Mouse (Mus musculus): ENCODE results near the gene Eya4. TPM values are rescaled to one million over a fixed set of nuclear protein-coding genes. Genes with fewer than 3 reads are reported as not detected.

Gene Eya4
- total RNA-seq, 1 experiment from 2014 or later: 1.1 TPM

DNA sequence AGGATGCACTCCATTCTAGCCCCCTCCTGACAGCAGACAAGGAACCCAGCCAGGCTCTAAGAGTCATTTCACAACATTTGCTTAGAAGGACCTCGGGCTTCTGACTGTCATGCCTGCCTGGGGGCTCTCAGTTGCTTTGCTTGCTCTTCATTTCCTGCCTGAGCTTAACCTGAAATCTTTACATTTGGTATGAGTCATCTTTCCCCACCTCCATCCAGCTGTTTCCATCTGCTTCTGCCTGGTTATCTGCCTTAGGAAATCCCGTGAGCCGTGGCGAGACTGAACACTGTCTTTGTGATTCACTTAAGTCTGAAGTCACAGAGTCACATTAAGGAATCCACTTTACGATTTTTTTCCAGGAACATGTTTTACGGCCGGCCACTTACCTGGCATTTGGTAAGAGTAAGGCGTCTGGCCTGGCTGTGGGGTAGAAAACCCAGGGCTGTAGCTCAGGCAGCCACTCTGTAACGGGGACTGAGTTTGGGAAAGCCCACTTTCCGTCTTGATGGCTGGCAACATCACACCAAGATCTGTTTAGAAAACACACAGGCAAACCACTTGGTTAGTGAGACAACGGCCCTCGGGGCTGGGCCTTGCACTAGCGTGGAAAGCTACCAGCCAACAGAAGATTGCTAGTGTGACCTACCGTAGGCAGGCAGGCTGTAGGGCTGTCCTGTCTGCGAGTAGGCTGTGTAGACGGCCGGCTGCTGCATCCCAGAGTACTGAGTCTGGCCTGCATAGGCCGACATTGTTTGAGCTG lies 193.5 kb downstream of the Eya4 start:
- no peak for DNase-seq

DNA sequence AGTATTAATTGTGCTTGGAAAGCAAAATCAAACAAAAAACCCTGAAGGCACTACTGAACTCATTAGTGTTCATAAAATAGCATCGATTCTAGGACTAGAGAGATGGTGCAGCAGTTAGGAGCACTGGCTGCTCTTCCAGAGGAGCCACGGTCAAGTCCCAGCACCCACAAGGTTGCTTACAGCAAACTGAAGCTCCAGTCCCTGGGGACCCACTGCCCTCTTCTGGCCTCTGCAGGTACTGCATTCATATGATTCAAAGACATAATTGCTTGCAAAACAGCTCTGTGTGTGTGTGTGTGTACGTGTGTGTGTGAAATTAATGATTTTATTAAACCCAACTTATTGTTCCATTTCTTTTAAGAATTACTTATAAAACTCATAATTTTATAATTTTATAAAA lies 200.2 kb downstream of the Eya4 start:
- peak; percentile 32 for DNase-seq

DNA sequence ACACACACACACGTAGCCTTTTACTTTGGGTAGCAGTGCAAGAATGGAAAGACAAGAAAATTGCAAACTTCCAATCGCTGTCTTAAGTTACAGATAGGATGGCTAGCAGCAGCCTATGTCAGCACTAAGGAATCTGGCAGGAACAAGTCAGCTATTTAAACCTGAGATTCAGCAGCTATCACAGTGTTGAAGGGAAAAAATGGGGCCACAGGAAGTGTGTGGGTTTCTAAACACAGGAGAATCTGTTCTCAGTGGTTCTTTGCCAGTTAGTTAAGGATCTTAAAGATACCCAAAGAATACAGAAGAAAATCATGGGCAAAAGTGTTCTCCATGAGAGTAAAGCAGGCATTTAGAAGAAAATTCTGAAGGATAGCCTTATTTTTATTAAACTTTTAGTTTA lies 206.0 kb downstream of the Eya4 start:
- DNase-seq: no peak

DNA sequence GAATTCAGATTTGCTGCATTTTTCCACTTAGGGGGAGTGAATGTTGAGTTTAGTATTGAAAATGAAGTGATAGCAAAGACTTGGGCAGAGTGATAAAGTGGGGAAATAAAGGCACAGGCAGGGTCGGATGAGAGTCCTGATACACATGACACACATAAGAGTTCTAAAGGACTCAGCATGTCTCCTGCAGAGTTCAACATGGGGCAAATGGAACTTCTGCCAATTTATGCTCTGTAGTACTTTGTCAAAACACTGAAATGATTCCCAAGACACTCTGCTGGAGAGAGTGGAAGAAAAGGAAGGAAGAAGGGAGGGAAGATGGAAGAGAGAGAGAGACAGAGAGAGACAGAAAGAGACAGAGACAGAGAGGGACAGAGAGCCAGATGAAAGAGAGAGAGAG lies 222.6 kb downstream of the Eya4 start:
- DNase-seq: no peak

DNA sequence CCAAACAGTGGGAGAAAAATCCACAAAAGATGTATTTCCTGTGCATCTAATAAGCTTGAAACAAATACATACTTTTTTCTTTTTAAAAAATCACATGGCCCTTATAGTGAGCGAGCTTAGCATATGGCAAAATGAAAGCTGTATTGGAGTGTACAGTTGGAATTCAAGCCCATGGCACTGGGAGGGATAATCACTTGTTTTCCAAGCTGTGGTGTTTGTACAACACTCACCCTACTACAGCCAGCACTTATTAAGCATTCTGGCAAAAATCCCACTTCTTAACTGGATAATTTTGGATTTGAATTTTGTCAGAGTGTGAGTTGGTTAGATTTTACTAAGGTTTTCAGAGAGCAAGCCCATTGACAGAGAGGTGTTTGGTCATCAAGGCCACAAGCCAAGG lies 223.4 kb downstream of the Eya4 start:
- DNase-seq: no peak

DNA sequence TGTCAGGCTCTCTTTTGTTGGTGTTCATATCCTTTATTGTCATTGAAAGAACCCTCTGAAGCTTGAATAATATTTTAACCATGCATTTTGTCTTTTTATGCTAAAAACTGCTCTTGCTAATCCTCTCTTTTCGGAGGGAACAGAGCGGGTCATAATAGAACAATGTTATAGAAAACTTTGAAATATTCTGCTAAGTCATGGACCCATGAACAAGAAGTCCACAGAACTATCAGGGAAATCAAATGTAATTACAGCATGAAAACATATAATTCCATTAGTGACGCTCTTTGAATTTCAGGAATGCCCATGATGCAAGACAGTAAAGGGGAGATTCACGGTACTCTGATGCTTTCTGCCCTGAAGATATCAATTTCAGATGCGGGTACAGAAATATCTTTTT lies 224.1 kb downstream of the Eya4 start:
- no peak for DNase-seq

DNA sequence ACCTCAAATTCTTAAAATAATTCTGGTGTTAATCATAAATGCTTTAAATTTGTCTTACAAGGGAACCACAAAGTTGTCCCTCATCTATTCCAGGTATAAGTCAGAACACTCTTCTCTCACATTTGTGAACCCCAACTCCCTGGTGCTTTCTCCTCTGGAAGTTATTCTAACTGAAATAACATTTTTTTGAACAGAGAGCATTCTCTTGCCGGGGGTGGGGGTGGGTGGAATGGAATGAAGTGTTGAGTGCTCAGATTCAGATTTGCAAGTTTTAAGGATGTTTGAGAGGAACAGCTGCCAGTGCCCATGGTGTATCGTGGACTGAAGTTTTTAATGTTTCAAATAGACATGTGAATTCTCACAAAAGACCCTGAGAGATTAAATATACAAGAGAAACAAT lies 230.1 kb downstream of the Eya4 start:
- DNase-seq: no peak

DNA sequence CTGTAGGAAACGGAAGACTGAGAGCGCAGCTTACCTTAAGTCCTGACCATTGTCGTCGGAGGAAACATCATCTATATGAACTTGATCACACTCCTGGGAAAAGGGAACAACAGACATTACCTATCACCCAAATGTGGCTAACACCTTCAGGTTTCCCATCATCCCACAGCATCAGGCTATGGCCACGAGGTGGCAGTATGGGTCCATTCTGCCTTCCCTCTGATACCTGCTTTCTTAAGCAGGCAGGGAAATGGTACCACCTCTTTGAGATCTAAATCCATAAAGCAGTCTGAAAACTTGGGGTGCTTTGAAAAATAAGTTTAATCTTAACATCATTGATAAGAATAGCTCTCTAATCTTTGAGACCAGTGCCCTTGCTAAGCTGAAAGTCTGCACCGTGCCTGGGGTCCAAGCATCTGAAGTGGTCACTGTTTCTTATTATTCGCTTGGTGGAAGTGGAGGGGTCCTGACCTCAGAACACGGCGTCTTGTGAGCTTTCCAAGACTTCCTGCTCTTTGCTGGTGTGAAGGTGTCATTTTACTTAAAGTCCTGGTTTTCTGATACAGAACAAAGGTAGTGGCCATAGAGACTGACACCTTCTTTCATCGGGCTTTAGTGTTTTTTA lies 233.7 kb downstream of the Eya4 start:
- peak; percentile 80 for DNase-seq

DNA sequence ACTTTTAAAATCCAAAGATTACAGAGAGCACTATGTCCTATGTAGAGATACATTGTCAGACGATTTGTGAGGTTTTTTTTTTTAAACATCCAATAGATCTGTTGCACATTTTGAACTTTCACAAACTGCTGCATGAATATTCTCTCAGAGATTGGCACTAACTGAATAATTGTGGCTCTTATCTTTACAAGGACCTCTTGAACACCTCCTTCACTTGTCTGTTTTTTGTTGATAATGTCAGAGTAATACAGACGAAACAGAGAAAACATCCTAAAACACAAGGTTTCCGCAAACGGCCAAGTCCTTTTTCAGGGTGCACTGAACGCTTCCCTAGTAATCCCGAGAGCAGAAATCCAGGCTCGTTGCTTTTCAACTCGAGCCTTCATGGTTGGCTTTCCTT lies 234.5 kb downstream of the Eya4 start:
- DNase-seq: no peak

DNA sequence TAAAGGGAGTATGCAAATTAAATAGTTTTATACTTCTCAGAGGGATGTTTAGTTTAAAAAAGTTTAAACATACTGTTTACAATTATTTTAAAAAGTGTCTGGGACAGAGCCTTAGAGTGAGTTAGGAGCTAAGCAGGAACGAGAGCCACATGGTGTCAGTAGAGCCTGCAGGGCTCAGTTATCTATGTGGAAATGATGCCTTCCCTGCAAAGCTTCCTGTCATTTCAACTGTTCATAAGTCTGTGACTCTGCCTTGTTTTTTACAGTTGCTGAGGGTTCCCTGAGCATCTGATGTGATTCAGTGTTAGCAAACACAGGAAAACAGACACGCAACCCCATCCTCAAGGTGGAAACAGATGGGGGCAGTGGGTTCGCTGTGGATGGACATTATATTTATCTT lies 235.3 kb downstream of the Eya4 start:
- no peak for DNase-seq

DNA sequence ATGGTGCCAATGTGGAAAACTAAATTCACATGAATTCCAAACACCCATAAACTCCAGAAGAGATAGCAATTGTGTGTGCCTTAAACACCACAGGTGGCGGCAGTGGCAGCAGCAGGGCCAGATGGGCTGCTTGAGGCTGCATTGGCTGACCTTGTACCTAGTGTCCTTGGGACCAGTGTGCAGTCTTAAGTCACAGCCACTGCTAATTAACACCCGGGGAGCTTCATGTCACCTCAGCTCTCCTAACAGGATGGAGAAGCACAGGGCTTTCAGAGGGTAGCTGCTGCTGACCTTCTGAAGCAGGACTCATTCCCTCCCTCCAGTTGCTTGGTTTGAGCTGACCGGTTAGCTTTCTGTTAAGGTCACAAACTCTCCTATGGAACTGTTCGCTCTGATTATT lies 242.5 kb downstream of the Eya4 start:
- no peak for DNase-seq

DNA sequence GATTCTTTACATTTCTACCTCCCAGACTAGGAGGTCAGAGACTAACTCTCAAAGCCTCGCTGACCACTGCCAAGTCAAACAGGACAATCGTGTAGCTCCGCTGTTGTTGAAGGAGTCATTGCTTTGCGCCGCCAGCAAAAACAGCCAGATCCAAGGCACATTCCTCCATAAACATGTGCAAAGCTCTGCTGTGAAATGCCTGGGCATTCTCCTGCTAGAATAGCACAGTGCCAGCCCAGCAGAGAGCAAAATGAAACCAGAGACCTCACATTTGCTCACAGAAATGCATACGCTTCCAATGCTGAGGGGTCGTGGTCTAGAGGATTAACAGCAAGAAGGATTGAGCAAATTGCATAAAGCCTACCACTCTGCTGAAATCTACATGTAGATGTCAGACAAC lies 258.1 kb downstream of the Eya4 start:
- DNase-seq: no peak

DNA sequence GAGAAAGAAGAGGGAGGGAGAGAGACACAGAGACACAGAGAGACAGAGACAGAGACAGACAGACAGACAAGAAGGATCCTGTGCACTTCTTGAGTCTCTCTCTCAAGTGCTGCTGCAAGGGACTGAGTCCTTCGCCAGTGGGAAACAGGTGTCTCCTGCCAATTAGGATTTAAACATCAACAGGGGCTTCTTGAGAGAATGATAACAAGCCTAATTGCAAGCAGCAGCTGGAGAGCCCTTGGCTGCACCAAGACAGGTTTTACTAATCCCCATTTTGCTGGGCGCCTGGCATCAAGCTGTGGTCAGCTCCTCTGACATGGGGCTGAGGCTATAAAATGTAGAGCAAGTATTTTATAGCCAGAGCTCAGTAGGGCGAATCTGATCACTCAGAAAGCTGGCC lies 259.0 kb downstream of the Eya4 start:
- DNase-seq: no peak

DNA sequence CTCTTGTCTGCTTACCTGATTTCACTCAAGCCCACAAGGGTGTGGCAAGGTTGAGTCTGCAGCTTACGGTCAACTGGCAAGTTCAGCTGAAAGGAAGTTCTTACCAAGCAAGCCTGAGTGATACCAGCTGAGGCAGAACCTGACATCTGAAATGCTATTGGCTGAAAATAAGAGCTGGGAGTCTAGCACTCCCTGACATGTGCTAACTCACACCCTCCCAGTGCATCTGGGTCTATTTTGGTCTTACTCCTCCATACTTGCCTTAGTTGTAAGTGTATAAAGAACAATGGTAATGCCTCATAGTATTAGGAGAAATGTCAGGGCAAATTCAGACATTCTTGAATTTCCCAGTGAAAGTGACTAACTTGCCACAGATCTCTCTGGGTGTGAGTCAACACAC lies 260.3 kb downstream of the Eya4 start:
- no peak for DNase-seq

DNA sequence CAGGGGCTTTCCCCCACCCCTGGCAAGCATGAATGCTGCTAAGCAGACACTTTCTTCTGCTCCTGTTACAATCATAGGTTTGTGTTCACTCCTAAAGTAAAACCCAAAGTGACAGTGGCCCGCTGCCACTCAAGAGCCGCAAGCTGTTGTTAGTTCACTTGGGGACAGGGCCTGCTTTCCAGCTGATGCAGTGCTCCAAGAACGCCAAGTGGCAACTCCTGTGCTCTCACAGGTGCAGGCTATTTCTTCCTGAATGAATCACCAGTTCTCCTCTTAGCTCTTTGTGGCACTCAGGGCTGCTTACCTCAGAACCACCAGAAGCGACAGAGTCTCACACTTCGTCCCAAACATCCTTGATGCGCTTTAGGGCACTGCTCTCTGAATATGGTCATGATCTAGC lies 261.3 kb downstream of the Eya4 start:
- no peak for DNase-seq

DNA sequence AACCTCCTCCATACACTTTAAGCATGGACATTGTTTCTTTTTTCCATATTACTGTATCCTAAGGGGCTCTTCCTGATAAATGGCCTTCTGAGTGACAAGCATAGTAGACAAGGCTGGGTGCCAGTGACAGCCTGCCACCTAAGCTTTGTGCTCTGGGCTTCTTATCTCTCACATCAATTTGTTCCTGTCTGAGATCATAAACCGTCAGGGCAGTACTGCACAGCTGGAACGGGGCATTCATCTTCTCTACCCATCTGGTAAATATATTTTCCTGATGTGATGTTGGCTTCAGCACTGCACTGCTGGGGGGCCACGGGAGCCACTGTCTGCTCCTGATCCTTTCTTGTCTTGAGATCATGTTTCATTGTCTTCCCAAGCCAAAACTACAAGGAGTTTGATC lies 261.8 kb downstream of the Eya4 start:
- DNase-seq: no peak

DNA sequence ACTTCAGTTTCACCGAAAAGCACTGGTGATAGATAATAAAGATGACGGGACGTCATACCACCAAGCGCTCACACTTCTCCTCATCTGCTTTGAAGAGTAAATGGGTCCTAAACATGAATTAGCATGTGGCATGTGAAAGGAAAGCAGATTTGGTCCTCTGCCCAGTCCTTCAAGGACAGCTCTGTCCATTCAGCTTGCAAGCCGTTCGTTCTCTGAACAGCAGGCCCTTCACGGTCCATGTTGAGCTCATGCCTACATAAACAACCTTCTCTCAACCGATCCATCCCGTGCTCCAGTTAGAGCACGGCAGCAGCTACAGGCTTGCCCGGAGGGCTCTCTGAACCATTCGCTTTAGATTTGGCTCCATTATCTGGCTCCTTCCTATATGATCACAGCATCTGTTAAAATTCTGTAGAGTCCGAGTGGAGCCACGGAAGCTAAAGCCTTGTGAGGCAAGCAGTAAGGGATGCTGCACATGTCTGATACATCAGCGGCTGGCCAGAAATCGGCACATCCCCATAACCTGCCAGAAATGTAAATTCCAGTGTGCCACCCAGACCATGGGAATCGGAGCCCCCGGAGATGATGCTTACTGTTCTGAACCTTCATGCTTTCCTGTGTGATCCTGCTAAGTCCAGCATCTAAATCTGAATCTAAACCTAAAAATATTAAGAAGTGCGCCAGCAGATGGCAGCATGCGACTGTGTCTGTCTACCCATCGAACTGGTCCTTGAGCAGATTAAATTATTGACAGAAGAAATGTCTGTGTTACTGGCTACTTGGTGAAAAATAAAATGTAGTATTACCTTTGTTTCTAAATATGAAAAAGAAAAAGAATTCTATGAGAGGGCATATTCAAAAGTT lies 264.0 kb downstream of the Eya4 start:
- peak; percentile 55 for DNase-seq

DNA sequence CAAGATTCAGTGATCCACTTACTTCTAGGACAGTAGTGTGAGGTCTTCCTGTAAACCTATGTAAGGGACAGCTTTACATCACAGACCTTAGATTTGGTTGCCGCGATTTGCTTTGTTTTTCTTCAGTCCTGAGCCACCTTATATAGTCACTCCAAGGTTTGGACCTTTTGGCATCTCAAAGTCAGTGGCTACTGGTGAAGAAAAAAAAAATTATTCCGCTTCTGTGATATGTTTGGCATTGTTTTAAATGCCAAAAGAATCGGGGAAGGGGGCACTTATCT lies 269.1 kb downstream of the Eya4 start:
- DNase-seq: no peak

DNA sequence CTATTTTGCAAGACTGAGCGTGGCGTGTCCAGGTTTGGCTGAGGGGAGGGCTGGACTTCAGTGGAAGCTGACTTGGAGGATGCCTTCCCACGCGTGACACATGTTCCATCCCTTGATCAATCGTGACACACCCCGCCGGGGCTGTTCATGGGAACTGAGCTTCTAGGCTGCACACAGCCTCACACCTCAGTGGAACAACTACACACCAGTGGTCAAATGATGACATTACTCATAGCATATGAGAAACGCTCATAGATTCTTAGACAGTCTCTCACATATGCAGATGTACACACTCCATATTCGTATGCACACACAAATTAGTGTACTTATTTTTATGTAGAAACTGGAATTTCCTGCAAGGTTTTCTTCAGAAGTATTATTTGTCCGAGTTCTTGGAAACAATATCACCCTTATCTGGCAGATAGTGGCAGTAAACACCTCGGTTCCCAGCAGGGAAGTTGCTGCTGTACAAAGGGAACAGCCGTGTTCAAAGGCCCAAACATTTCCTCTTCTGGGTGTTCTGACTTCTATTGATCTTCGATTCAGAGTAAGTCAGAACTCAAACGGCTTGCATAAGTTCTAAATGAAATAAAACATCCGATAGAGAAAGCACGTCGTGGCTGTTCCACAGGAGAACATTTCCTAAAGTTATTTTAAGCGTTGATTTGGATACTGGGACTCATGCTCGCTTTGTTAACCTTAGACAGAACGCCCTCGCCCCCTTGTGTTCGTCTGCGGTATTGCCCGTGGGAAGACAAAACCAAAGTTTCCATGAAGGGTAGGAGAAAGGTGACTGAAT lies 269.6 kb downstream of the Eya4 start:
- DNase-seq: peak; percentile 84

DNA sequence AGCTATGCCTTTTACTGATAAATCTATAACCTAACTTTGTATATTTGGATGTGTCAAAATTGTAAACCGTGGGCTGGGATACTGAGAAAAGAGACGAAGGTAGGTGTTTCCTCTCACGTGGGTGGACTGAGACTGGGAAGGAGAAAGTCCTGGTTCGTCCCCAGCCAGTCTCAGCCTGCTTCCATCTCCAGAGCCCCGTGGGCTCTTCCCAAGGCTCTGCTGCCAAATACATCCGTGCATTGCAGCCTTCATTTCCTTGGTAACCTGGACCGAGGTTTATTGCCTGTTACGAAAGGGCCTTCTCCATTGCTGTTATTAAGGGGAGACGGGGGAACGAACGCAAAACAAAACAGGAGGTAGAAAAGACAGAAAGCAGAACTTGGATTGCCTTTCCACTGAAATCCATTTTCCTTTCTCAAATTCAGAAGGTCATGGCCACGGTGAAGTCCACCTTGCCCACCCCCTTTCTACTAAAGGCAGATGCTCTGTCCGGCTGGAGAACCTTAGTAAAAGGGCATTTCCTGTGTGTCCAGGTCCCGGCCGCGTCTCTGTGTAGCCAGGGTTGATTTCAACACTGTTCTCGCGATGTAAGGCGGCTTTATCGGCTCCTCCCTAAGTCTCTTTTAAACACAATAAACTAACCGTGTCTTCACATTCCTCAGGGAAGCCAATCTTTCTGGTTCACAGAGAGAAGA lies 273.7 kb downstream of the Eya4 start:
- peak; percentile 34 for DNase-seq

DNA sequence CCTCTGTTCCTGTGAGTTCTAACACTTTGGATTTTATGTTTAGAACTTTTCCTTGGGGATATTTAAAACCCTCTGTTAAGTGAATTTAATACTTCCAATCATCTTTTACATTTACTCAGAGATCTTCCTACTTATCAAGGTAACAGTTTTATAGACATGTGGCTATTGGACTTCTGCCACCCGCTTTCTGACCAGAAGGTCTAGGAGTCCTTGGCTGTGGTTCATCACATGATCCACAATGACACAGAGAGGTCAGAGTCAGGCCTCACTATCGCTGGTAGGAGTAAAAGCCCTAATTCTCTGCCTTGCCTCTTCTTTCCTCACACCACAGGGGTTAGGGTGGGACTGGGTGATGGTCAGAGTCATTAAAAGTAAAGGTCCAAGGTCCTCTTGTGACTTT lies 277.2 kb downstream of the Eya4 start:
- DNase-seq: no peak

DNA sequence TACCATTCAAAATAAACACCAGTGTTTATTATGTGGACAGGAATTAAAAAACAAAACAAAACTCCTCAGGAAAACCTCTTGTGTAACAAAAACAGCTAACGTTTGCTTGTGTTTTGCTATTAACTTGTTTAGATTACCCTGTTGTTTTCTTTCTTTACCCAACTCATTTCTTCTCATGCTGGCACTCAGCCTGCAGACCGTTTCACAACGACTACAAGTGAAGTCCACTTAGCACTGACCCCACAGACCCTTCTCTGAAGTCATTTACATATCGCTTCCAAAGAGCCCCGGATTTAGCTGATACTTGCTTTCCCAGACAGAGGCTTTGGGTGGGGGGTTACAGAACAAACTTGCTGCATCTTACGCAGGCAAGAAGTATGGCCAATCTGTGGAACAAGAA lies 286.9 kb downstream of the Eya4 start:
- no peak for DNase-seq
